Comparison of ENCODE assay signal across 8 mouse cellular contexts in the genomic region with DNA sequence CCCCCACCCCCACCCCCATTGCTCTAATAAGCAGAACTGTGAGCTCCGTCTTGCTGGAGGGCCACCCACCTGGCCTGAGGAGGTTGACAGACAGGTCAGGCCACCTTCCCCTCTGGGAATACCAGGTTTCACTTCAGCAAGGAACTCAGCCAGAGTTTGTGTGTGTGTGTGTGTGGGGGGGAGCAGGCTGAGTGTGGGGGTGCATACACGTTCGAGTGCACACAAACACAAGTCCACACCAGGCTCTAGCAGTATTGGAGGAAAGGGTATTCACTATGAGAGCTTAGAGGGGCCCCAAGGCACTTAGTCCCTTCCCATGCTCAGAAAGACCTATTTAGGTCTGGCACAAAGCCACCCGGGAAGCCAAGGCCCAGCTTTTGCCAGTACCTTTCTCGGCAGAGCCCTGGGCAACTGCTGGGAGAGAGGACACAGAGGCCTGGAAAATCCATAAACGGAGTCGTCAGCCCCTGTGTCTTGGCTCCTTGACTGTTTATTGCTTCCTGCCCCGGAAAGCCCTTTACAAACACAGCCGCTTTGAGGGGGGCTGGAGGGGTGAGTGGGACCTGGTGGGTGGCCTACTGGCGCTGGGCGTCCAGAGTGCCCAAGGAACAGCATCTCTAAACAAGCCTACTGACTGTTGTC. TPM values are rescaled to one million over a fixed set of nuclear protein-coding genes. Genes with fewer than 3 reads are reported as not detected.
DNase-seq lines count a peak whose midpoint lies in the region; ATAC-seq and TF ChIP-seq lines count a peak whose summit lies in the region.

No protein-coding gene starts in this region.

- TF ChIP-seq CTCF in brain, embryonic 14.5 days (IDR thresholded peaks at IDR 0.05; ENCODE audit: borderline replicate concordance, extremely low read depth, insufficient read depth, insufficient read length): no peak

- H3K9me3 ChIP-seq in forebrain, embryonic 13.5 days (replicated peaks): no peaks in the 10 kb centered on the region
- H3K9me3 ChIP-seq in neural tube, embryonic 12.5 days: no peaks in the 10 kb centered on the region

- peak overlapping the region; percentile 35; the same call in 1 of the 2 replicates for H3K9ac ChIP-seq in forebrain, embryonic 13.5 days
- H3K9ac ChIP-seq in neural tube, embryonic 12.5 days: 0 out of 2 replicates have a peak overlapping the region, but pooled peaks have one; percentile 3

- intact Hi-C loops in left cerebral cortex, postnatal 4 days (cut with DNase I): no loop called here

- H3K4me3 ChIP-seq in forebrain, embryonic 13.5 days: no peak overlapping the region
- no peak overlapping the region for H3K4me3 ChIP-seq in neural tube, embryonic 12.5 days

- peak; percentile 98 for DNase-seq in heart, adult 11 months
- DNase-seq in heart, adult 8-10 months (ENCODE audit: low spot score): no peak
- DNase-seq in brain, embryonic 14.5 days (ENCODE audit: low read depth): peak; percentile 84
- peak; percentile 71 for DNase-seq in heart, postnatal 4 days
- DNase-seq in left cerebral cortex, postnatal 4 days: peak; percentile 63
- no peak for DNase-seq in thymus, postnatal 0 days (ENCODE audit: low spot score)

- ATAC-seq in forebrain, embryonic 13.5 days: peak; percentile 60
- ATAC-seq in neural tube, embryonic 12.5 days (ENCODE audit: low FRiP score, low read depth): no peak

- H3K36me3 ChIP-seq in forebrain, embryonic 13.5 days (ENCODE audit: poor library complexity, severe bottlenecking): no peaks in the 10 kb centered on the region
- no peaks in the 10 kb centered on the region for H3K36me3 ChIP-seq in neural tube, embryonic 12.5 days

- peak overlapping the region; percentile 73 for H3K27ac ChIP-seq in forebrain, embryonic 13.5 days
- peak overlapping the region; percentile 62; the same call in 1 of the 2 replicates for H3K27ac ChIP-seq in neural tube, embryonic 12.5 days

- H3K4me2 ChIP-seq in forebrain, embryonic 13.5 days: peak overlapping the region; percentile 19; the same call in 1 of the 2 replicates
- H3K4me2 ChIP-seq in neural tube, embryonic 12.5 days (replicated peaks): peak overlapping the region; percentile 2

- no peak for TF ChIP-seq POLR2A in brain, embryonic 14.5 days (IDR thresholded peaks at IDR 0.05; ENCODE audit: borderline replicate concordance, extremely low read depth, insufficient read depth, insufficient read length, poor library complexity, severe bottlenecking)

- H3K27me3 ChIP-seq in forebrain, embryonic 13.5 days: no peaks in the 10 kb centered on the region
- H3K27me3 ChIP-seq in neural tube, embryonic 12.5 days (replicated peaks): no peaks in the 10 kb centered on the region

- H3K4me1 ChIP-seq in forebrain, embryonic 13.5 days: peaks cover 59% of the 10 kb centered on the region
- H3K4me1 ChIP-seq in neural tube, embryonic 12.5 days: peaks cover 70% of the 10 kb centered on the region

- WGBS in forebrain, embryonic 13.5 days: 3% methylated on average over 11 of the region's 11 CpGs
- 4% methylated on average over 11 of the region's 11 CpGs for WGBS in neural tube, embryonic 12.5 days

RNA-seq across cellular contexts. Expression of gene Cuedc1, which starts 50.9 kb away (rescaled TPM):
- 10 to 100 TPM; 47.5 to 55.7 (median 51.0) TPM for total RNA-seq in heart, adult 8-10 months (2022)
- polyA plus RNA-seq in brain, embryonic 14.5 days (2012; rRNA removed): 33.1 and 53.2 TPM in 2 replicates
- 32.8 and 37.4 TPM in 2 replicates for polyA plus RNA-seq in forebrain, embryonic 13.5 days (2015; fragmentation: Nextera tagmentation; extraction: Ambion mirVana)
- total RNA-seq in heart, postnatal 4 days (2021): 10 to 100 TPM; 39.5 to 40.0 TPM
- 10 to 100 TPM; 65.4 to 69.7 TPM for total RNA-seq in left cerebral cortex, postnatal 4 days (2021)
- 50.2 and 50.7 TPM in 2 replicates for polyA plus RNA-seq in neural tube, embryonic 12.5 days (2016; fragmentation: Nextera tagmentation; extraction: Ambion mirVana)
- polyA plus RNA-seq in thymus, postnatal 0 days (2015; fragmentation: Nextera tagmentation; extraction: Ambion mirVana): 10.7 and 11.4 TPM in 2 replicates

RNA-seq across cellular contexts. Expression of gene Mrps23, which starts 55.4 kb away (rescaled TPM):
- total RNA-seq in heart, adult 8-10 months (2022): 100 to 1,000 TPM; 301 to 345 (median 322) TPM
- polyA plus RNA-seq in brain, embryonic 14.5 days (2012; rRNA removed): 74.9 and 79.0 TPM in 2 replicates
- 70.4 and 70.9 TPM in 2 replicates for polyA plus RNA-seq in forebrain, embryonic 13.5 days (2015; fragmentation: Nextera tagmentation; extraction: Ambion mirVana)
- total RNA-seq in heart, postnatal 4 days (2021): 100 to 1,000 TPM; 204 to 207 TPM
- 10 to 100 TPM; 55.2 to 65.1 TPM for total RNA-seq in left cerebral cortex, postnatal 4 days (2021)
- 70.1 and 71.6 TPM in 2 replicates for polyA plus RNA-seq in neural tube, embryonic 12.5 days (2016; fragmentation: Nextera tagmentation; extraction: Ambion mirVana)
- 90.0 and 95.0 TPM in 2 replicates for polyA plus RNA-seq in thymus, postnatal 0 days (2015; fragmentation: Nextera tagmentation; extraction: Ambion mirVana)

Comparison
In these comparisons a context has a peak if more than half of its experiments do, and no peak if none do; other contexts are left out.
1. DNase-seq: peak in heart, adult 11 months (single experiment), brain, embryonic 14.5 days (single experiment), heart, postnatal 4 days (single experiment) and left cerebral cortex, postnatal 4 days (single experiment); none in heart, adult 8-10 months (single experiment) and thymus, postnatal 0 days (single experiment).